Mouse (Mus musculus): Measurements from ENCODE around the gene Slfn14. TPM values are rescaled to one million over a fixed set of nuclear protein-coding genes. Genes with fewer than 3 reads are reported as not detected.
"Not testable (repeated sequence)": the region's sequence is repeated elsewhere in the genome, so short reads cannot be mapped to it uniquely, and the experiment has no call there.

Slfn14 gene
- total and polyA plus RNA-seq, 3 experiments = not detected

GRCm38 (mm10) chr11:83282084-83282483, 4.4 kb downstream of the Slfn14 start:
- DNase-seq = no peak

GRCm38 (mm10) chr11:83279691-83280090, 6.8 kb downstream of the Slfn14 start:
- no peak for DNase-seq

DNA sequence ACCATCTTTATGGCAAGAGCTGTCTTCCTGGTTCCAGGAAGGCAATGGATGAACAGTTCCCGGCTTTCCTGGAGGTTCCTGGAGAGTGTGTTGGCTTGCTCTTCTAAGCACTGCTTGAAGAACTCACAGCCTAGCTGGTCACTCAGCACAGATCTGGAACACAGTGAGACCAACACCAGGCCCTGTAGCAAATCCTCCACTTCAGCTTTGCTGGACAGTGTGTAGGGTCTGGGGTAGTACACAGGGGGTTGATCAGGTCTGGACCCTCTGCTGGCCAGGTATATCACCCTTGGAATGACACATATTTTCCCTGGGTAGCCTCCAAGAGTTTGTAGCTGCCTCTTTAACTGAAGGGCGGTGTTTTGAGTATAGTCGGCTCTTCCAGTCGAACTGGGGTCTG, 7.5 kb downstream of the Slfn14 start:
- no peak for DNase-seq

GRCm38 (mm10) chr11:83276251-83276650, 10.3 kb downstream of the Slfn14 start:
- DNase-seq = no peak

GRCm38 (mm10) chr11:83271951-83272843, 14.3 kb downstream of the Slfn14 start:
- DNase-seq = no peak

DNA sequence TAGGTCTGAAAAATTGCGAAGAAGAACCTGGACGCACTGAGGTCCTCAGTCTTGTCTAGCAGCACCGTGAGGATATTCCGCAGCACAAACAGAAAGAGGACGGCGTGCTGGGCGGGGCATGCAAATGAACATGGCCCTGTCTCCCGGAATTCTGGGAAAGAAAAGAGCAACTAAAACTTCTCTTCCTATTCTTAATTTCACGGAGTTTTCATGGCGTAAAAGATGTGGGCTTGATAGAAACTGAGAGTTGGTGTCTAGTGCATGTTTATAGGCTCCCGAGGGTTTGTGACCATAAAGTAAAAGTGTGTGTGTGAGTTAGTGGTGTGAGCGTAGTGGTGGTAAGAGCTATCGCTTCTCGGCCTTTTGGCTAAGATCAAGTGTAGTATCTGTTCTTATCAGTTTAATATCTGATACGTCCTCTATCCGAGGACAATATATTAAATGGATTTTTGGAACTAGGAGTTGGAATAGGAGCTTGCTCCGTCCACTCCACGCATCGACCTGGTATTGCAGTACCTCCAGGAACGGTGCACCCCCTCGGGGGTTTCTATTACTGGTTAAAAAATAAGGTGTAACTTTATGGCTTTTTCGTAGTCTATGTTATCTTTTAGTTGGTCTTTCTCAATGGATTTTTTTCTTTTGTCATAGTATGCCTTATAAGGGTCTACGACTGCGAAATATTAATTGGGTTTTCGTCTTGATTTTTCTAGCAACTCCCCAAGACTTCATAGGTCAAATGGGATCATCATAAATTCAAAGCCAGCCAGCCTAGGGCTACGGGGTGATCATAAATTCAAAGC, 15.2 kb downstream of the Slfn14 start:
- peak; percentile 84 for DNase-seq

DNA sequence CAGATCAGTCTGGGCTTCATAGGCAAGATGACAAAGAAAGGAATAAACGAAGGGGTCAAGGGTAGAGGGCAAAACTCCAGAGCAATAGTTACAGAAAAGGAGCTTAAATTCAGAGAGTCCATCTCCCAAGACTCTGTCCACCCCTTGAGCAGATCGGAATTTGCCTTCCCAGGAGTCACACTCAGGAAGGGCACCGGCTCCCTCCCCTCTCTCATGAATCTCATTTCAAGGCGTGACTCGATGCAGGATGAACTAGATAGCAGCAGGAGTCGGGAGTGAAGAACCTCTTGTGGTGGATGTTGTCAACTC, 15.7 kb downstream of the Slfn14 start:
- no peak for DNase-seq

- DNase-seq = no peak
Observed at GRCm38 (mm10) chr11:83263146-83263545, 23.4 kb downstream of the Slfn14 start.

DNA sequence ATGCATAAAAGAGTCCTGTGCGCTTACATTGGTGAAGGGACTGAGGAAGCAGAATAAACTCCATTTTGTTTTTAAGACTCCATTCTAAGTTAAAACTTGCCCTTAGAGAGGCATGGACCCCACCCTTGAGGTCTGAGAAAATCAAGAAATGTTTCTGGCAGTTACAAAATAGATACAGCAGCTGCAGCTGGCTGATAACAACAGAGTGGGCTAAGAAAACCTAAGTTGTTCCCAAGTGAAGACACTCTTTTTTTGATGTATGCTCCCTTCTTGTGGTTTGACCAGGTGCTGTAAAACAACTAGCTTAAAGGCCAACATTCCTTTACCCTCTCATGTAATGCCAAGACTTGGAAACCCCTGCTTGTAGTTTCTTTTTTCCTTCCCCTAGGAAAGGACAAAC, 23.9 kb downstream of the Slfn14 start:
- DNase-seq = no peak

GRCm38 (mm10) chr11:83257211-83257610, 29.3 kb downstream of the Slfn14 start:
- peak; percentile 89 for DNase-seq

GRCm38 (mm10) chr11:83239811-83240210, 46.7 kb downstream of the Slfn14 start:
- DNase-seq = no peak

DNA sequence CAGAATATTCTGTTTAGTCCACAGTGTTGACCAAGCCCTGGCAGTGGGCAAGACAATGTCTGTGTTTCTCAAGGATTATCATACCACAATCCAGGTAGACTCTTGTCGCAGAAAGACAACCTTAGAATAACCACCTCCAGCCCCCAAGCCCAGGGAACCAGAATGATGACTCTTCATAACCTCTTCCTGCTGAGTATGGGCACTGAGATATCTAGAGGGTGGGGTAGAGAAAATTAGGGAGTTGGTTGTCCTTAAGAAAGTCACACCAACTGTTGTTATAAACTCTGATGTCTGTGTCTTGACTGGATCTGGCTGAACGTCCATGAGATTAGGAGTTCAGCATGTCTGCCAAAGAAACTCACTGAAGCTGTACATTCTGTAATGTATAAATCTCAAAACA, 48.1 kb downstream of the Slfn14 start:
- no peak for DNase-seq

GRCm38 (mm10) chr11:83237390-83237789, 49.1 kb downstream of the Slfn14 start:
- not testable (repeated sequence) for DNase-seq

DNA sequence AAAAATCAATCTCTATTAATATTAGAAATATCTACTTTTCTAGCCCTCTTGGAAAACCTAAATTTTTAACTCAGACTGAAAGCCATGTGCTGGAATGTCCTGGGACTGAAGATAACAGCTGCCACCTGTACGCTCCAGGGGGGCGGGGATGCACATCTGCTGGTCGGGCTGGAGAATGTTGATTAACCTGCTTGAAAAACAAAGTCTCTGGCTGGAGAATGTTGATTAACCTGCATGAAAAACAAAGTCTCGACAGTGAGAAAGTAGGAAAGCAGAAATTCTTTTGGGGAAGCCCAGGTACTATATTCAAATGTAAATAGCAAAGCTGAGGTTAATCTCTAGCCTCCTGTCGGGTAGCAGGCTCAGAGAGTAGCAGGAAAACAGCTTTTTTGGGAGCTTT, 52.9 kb downstream of the Slfn14 start:
- DNase-seq = not testable (repeated sequence)

GRCm38 (mm10) chr11:83230966-83231365, 55.6 kb downstream of the Slfn14 start:
- DNase-seq = peak; percentile 10

DNA sequence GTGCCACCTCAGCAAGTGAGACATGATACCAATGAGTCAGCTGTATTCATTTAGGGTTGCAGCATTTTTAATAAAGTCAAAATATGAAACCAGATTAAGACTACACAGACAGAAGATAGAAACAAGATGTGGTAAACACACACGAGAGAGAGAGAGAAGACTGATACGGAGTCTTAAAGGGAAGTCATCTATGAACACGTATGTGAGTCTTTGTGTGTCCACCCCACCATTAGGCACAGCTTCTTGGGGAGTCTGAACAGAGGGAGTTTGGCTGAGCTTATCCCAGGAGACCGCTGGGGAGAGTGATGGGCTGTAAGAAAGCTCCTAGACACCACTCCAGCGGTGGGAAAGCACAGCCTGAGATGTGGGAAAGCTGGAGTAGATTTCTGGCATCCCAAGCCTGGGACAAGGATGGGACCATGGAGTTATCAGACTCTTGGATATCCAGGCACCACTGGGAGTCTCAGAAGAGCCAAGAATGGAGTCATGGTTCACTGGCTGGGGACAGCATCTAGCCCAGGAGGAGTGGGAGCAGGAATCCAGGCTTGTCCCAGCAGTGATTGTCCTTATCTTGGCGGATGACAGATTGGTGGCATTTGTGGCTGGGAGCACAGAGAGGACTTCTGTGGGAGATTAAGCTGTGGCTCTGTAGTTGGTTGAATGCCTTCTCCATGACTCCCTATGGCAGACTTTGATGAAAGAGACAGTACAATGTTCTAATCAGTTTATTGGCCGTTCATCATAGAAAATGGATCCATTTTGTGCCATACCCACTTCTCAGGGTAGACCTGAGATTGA, 58.4 kb downstream of the Slfn14 start:
- no peak for DNase-seq

- DNase-seq = no peak
Observed at GRCm38 (mm10) chr11:83225371-83225960, 61.1 kb downstream of the Slfn14 start.

Other genes with a start within 250 kb of the Slfn14 start
- 1 to 10 TPM; 4.5 to 4.9 TPM for gene Slfn2, start 221.6 kb downstream of the Slfn14 start, total RNA-seq (2021)
- gene Slfn2, start 221.6 kb downstream of the Slfn14 start, polyA plus RNA-seq (2012; rRNA removed) = 0.99 and 1.2 TPM in 2 replicates
- gene Slfn1, start 169.9 kb downstream of the Slfn14 start, total RNA-seq (2021) = under 1 TPM; 0.14 to 0.40 TPM
- gene Slfn1, start 169.9 kb downstream of the Slfn14 start, polyA plus RNA-seq (2012; rRNA removed) = 0.15 and 0.22 TPM in 2 replicates
- gene Slfn4, start 111.5 kb downstream of the Slfn14 start, total RNA-seq (2021) = under 1 TPM; 0.17 to 0.23 TPM
- gene Slfn4, start 111.5 kb downstream of the Slfn14 start, polyA plus RNA-seq (2012; rRNA removed) = 0.06 TPM in 1 of 2 replicates, not detected in the other
- gene Slfn3, start 95.4 kb downstream of the Slfn14 start, total RNA-seq (2021) = 1 to 10 TPM; 2.7 to 2.8 TPM
- gene Slfn3, start 95.4 kb downstream of the Slfn14 start, polyA plus RNA-seq (2012; rRNA removed) = 0.03 and 0.21 TPM in 2 replicates
- 100 to 1,000 TPM; 101 to 104 TPM for gene Ap2b1, start 12.3 kb upstream of the Slfn14 start, total RNA-seq (2021)
- 17.7 and 24.0 TPM in 2 replicates for gene Ap2b1, start 12.3 kb upstream of the Slfn14 start, polyA plus RNA-seq (2012; rRNA removed)
- gene Pex12, start 15.9 kb upstream of the Slfn14 start, total RNA-seq (2021) = 10 to 100 TPM; 18.4 to 21.4 TPM
- 12.3 and 12.5 TPM in 2 replicates for gene Pex12, start 15.9 kb upstream of the Slfn14 start, polyA plus RNA-seq (2012; rRNA removed)
- 10 to 100 TPM in 1 of 2 experiments, 1 to 10 TPM in 1; 8.6 to 14.3 TPM for gene Rasl10b, start 122.4 kb upstream of the Slfn14 start, total RNA-seq (2021)
- 20.1 and 25.5 TPM in 2 replicates for gene Rasl10b, start 122.4 kb upstream of the Slfn14 start, polyA plus RNA-seq (2012; rRNA removed)
- gene Gas2l2, start 142.7 kb upstream of the Slfn14 start, total RNA-seq (2021) = not detected
- not detected in 2 replicates for gene Gas2l2, start 142.7 kb upstream of the Slfn14 start, polyA plus RNA-seq (2012; rRNA removed)
- under 1 TPM in 1 of 2 experiments, not detected in 1; 0.61 TPM for gene 1700020L24Rik, start 151.0 kb upstream of the Slfn14 start, total RNA-seq (2021)
- gene 1700020L24Rik, start 151.0 kb upstream of the Slfn14 start, polyA plus RNA-seq (2012; rRNA removed) = 0.79 and 1.3 TPM in 2 replicates
- gene Mmp28, start 176.3 kb upstream of the Slfn14 start, total RNA-seq (2021) = 10 to 100 TPM in 1 of 2 experiments, 1 to 10 TPM in 1; 8.7 to 22.6 TPM
- 24.2 and 27.2 TPM in 2 replicates for gene Mmp28, start 176.3 kb upstream of the Slfn14 start, polyA plus RNA-seq (2012; rRNA removed)
- 10 to 100 TPM; 56.8 to 77.7 TPM for gene Taf15, start 186.4 kb upstream of the Slfn14 start, total RNA-seq (2021)
- 2.5 and 3.4 TPM in 2 replicates for gene Taf15, start 186.4 kb upstream of the Slfn14 start, polyA plus RNA-seq (2012; rRNA removed)
- gene Heatr9, start 235.4 kb upstream of the Slfn14 start, total RNA-seq (2021) = not detected
- gene Heatr9, start 235.4 kb upstream of the Slfn14 start, polyA plus RNA-seq (2012; rRNA removed) = not detected in 2 replicates
- gene Ccl5, start 243.8 kb upstream of the Slfn14 start, total RNA-seq (2021) = 1 to 10 TPM; 1.8 to 2.0 TPM
- gene Ccl5, start 243.8 kb upstream of the Slfn14 start, polyA plus RNA-seq (2012; rRNA removed) = 20.3 and 21.6 TPM in 2 replicates

All from adrenal gland, adult 2 months (tissue).